Mouse (Mus musculus) testis, adult 2 months (tissue): ENCODE measurements around the gene Clec11a. TPM values are rescaled to one million over a fixed set of nuclear protein-coding genes. Genes with fewer than 3 reads are reported as not detected.

ENCODE experiments used
- H3K27ac ChIP-seq: fragments of 200-500 bp; 2 replicates; pipeline ENCODE4 v1.5.1; 2012; ENCODE audit warnings: low read depth, low read length; ENCODE audit not compliant: control insufficient read depth, insufficient read depth
- H3K27me3 ChIP-seq: fragments of 200-500 bp; 2 replicates; pipeline ENCODE4 v1.6.1; 2012; ENCODE audit warnings: mild to moderate bottlenecking, low read length, moderate library complexity; ENCODE audit not compliant: control insufficient read depth, insufficient read depth
- H3K36me3 ChIP-seq: fragments of 200-500 bp; 2 replicates; pipeline ENCODE4 v1.6.1; 2012; ENCODE audit warnings: mild to moderate bottlenecking, low read length; ENCODE audit not compliant: control insufficient read depth, insufficient read depth
- H3K4me1 ChIP-seq: fragments of 200-500 bp; 2 replicates; pipeline ENCODE4 v1.6.1; 2012; ENCODE audit warnings: low read length; ENCODE audit not compliant: control insufficient read depth, insufficient read depth
- H3K4me3 ChIP-seq: fragments of 200-500 bp; 2 replicates; pipeline ENCODE4 v1.5.1; 2012; ENCODE audit warnings: low read depth, mild to moderate bottlenecking, low read length, moderate library complexity, mixed read lengths; ENCODE audit not compliant: control insufficient read depth
- CTCF ChIP-seq: fragments of 200-500 bp; IDR thresholded peaks from 2 replicates; pipeline ENCODE4 v1.5.1; 2012; ENCODE audit warnings: low read depth, mild to moderate bottlenecking, inconsistent platforms, low read length, moderate library complexity; ENCODE audit not compliant: control insufficient read depth, insufficient read depth, insufficient replicate concordance
- POLR2A ChIP-seq: fragments of 200-500 bp; IDR thresholded peaks from 2 replicates; pipeline ENCODE4 v1.6.1; 2012; ENCODE audit warnings: low read depth, mild to moderate bottlenecking, inconsistent platforms, low read length, moderate library complexity; ENCODE audit not compliant: control insufficient read depth
- polyA plus RNA-seq: library from polyadenylated mRNA; depleted of rRNA; stranded (reverse); fragments of >200 nt; gene quantifications from 2 replicates; pipeline ENCODE4 v1.2.3, GENCODE M21; 2012

Clec11a gene
- polyA plus RNA-seq, 1 experiment = 1.7 TPM

DNA sequence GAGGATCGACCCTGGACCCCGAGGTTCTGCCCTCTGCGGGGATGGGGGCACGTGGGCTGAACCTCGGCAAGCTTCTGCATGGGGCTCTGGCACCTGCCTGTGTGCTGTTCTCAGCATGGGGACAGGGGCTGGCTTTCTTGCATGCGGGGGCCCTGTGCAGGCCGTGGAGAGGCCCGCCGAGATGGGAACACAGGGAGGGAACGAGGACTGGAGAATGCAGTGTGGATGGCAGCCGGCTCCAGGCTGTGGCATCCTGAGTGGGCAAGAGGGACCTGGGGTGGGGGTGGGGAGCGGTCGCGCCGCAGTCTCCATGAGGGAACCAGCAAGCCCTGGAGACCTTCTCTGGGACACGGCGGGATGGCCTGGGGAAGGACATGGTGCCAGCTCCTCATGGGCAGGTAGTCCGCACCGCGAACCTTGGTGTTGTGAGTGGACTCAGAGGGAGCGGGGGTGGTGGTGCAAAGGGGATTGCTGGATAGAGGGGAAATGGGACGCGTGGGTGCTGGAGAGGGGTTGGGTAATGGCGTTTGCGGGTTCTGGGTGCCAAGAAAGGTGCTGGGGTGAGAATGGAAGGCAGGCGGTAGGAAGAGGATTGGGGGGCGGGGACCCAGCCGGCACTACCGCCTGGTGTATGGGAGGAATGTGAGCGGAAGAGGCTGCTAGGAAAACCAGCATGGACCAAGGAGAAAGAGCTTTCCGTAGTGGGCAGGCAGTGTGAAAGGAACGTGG lies 30.6 kb upstream of the Clec11a start:
- Histone ChIP-seq H3K27ac (no peak overlapping the region), H3K4me1 (peaks cover 4% of the 10 kb centered on the region), H3K36me3 (no peaks in the 10 kb centered on the region), H3K27me3 (no peaks in the 10 kb centered on the region), H3K4me3 (no peak overlapping the region)
- no peak for TF ChIP-seq CTCF
- no peak for TF ChIP-seq POLR2A

DNA sequence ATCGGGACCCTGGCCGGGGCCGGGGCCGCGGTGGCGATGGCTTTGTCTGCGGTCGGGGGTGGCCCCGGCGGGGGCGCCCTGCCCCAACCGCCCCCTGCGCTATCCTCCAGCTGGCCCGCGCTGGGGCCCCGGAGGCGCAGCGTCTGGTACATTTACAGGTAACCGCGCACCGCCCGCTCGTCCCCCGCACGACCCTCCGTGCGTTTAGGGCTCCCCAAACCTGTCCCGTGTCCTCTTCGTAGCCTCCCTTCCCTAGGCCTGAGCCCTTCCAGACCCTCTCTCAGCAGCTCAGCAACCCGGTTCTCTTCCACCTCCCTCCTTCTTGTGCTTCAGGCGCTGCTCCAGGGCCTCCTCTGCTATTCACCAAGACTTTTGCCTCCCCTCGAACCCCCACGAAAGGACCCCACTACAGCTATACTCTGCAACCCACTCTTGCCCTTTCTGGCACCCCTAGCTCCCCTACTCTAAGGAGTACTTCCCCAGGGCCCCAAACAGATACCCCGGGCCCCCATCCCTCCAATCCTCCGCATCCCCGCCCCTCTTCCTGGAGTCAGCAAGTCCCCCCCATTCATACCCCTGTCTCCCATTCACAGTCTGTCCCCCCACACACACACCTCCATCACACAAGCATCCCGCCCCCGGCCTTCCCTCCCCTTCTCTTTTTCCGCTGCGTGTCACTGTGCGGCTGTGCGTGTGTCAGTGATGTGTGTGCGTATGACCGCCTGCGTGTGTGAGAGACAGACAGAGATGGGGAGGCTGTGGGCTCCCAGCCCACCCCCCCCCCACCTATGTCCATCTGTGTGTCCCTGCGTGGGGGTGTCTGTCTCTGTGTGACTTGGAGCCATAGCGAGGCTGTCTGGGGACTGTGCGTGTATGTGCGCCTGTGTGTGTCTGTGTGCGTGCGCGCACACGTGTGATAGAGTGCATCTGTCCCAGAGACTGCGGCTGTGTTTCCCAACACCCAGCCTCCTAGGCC lies 29.6 kb upstream of the Clec11a start:
- H3K36me3 ChIP-seq = no peaks in the 10 kb centered on the region
- TF ChIP-seq CTCF (no peak), POLR2A (no peak)
- H3K27me3 ChIP-seq = no peaks in the 10 kb centered on the region
- no peak overlapping the region for H3K27ac ChIP-seq
- H3K4me3 ChIP-seq = no peak overlapping the region
- peaks cover 4% of the 10 kb centered on the region for H3K4me1 ChIP-seq

DNA sequence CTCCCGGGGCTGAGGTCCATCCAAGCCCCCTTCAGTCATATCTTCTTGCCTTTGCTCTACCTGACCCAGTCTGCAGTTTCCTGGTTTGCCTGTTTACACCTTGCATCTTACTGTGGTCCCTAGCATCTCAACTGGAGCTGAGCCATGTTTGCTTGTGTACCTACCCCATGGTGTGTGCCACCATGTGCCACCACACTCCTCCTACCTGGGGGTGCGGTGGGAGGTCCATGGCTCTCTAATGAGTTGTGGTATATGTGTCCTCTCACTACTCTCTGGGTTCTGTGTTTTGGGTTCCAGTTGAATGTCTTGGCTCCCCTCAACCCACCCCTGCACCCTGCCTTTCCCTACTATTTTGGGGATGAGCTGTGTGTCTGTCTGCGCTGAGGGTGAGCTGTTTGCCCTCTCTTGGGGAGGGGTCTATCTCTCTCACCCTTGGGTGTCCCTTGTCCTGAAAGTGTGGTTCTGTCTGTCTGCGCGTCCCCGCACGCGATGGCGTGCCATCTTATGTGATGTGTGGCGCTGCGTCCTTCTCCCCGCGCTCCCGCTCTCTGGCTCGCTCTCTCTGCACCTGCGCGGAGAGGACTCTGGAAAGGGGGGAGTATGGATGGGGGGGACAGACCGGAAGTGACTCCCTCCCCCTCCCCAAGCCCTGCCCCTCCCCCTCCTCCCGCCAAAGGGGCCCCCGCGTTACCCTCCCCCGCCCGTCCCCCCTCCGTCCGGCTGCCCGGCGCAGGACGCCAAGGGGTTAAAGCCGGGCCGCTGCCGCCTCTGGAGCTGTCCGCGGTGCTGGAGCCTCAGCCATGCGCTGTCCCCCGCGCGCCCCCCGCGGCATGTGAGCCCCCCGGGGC lies 28.6 kb upstream of the Clec11a start:
- Histone ChIP-seq H3K36me3 (no peaks in the 10 kb centered on the region), H3K27ac (no peak overlapping the region), H3K27me3 (no peaks in the 10 kb centered on the region), H3K4me1 (peaks cover 4% of the 10 kb centered on the region), H3K4me3 (no peak overlapping the region)
- no peak for TF ChIP-seq CTCF
- no peak for TF ChIP-seq POLR2A

DNA sequence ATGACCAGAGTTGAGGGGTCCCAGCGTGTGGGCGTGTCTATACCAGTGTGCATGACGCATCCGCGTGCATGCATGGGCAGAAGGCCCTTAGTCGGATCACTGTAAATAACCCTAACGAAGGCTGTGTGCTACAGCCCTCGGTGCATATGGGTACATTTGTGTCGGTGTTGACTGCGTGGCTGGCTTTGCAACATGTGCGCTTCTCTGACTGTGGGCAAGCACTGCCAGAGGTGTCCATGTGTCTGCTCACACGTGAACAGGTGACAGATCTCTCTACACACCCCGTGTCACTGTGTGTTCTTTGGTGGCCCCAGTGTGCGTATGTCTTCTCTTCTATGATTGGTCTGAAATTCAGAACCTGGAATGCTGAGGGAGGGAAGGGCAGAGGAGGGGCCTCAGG lies 27.4 kb upstream of the Clec11a start:
- TF ChIP-seq CTCF = no peak
- no peak for TF ChIP-seq POLR2A
- H3K4me3 ChIP-seq = no peak overlapping the region
- no peak overlapping the region for H3K27ac ChIP-seq
- peaks cover 4% of the 10 kb centered on the region for H3K4me1 ChIP-seq
- H3K27me3 ChIP-seq = no peaks in the 10 kb centered on the region
- no peaks in the 10 kb centered on the region for H3K36me3 ChIP-seq

DNA sequence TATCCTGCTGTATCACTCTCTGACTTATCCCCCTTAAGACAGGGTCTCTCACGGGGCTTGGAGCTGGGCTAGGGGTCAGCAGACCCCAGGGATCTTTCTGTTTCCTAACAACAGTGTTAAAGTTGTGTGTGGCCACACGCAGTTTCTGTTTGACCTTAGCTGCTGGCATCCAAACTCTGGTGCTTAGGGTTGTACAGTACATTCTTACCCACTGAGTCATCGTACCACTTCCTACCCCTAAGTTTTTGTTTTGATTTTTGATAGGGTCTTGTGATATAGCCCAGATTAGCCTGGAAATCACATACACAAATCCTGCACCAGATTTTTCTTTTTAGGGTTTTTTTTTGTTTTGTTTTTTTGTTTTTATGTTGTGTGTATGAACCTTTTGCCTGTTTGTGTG lies 25.6 kb upstream of the Clec11a start:
- Histone ChIP-seq H3K27ac (no peak overlapping the region), H3K27me3 (no peaks in the 10 kb centered on the region), H3K4me1 (peaks cover 4% of the 10 kb centered on the region), H3K36me3 (no peaks in the 10 kb centered on the region), H3K4me3 (no peak overlapping the region)
- TF ChIP-seq CTCF = no peak
- no peak for TF ChIP-seq POLR2A

DNA sequence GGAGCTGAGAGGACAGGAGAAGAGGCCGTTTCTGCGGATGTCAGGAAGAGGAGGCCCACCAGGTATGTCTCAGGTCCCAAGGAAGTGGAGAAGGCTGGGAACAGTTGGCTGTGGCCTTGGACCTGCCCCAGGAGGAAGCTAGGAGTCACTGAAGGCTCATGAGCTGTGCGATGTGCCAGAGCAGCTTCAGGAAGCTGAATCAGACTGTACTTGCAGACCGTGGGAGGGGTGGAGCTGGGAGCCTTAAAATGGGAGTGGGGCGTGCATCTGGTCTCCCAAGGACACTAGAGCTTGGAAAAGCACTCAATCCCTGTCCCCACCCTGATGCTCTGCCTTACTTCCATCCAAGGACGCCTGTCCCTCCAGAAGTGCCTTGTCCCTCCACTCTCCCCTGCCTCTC lies 19.9 kb upstream of the Clec11a start:
- H3K4me1 ChIP-seq = peaks cover 3% of the 10 kb centered on the region; the same call in 1 of the 2 replicates
- no peak overlapping the region for H3K27ac ChIP-seq
- H3K4me3 ChIP-seq = no peak overlapping the region
- TF ChIP-seq POLR2A = no peak
- no peaks in the 10 kb centered on the region for H3K27me3 ChIP-seq
- no peaks in the 10 kb centered on the region; the same call in 1 of the 2 replicates for H3K36me3 ChIP-seq

DNA sequence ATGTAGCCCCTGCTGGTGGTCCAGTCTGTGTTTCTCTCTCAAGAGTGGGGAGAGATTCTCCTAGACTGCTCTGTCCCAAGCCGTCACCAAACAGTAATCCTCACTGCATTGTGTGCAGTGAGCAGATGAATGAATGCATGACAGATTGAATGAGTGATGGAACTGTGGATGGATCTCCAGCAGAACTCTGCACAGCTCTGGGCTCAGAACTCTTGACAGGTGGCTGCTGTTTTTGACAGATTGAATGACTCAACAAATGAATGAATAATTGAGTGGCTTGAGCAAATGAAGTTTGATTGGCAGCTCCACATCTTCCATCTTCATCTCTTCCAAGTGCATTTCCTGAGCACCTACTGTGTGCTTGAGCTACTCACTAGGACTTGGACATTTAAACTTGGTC lies 15.6 kb upstream of the Clec11a start:
- peaks cover 3% of the 10 kb centered on the region; the same call in 1 of the 2 replicates for H3K4me1 ChIP-seq
- no peak for TF ChIP-seq POLR2A
- TF ChIP-seq CTCF = no peak
- no peaks in the 10 kb centered on the region for H3K27me3 ChIP-seq
- H3K27ac ChIP-seq = no peak overlapping the region
- peaks cover 2% of the 10 kb centered on the region for H3K36me3 ChIP-seq
- H3K4me3 ChIP-seq = no peak overlapping the region
